ENCODE assay signal across 27 mouse cellular contexts in the genomic region with DNA sequence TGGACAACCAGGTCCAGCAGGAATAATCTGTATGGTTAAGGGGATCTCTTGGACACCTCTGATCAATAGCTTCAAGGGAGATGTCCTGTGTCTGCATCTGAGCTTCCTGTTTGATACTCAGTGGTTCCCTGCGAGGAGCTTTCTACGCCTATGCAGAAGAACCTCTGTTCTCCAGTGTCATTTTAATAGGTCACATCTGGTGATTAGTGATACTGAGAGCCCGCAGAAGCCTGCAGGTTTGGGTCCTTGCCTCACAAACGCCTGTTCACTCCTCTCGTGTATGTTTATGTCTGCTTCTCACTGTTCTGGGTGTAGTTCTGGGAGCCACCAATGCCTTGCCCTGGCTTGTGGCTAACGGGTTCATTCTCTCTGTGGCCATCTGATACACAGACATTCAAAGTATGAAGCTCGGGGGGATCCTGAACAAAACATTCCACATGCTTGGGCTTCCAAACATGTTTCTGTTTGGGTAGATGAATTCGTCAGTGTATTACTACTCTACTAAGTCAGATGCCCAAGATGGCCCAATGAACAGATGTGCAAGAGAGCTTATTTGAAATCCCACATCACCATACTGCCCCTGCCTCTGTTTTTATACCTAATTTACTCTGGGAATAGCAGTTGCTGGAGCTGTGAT.
DNase-seq lines count a peak whose midpoint lies in the region; ATAC-seq and TF ChIP-seq lines count a peak whose summit lies in the region.
"Had no signal": no experiment of that assay in that cellular context is flagged by ENCODE, and none has a peak within 500 bp of the region (broad histone marks: within the 10 kb centered on the region; RNA-seq: fewer than 3 reads in every experiment).

No protein-coding gene starts in this region.

- no peak for TF ChIP-seq RAD21 in CH12.LX (IDR thresholded peaks at IDR 0.05; ENCODE audit: low read depth, low read length)

- peaks cover 4% of the 10 kb centered on the region; the same call in 1 of the 2 replicates for H3K79me2 ChIP-seq in CH12.LX (replicated peaks; ENCODE audit: control insufficient read depth, extremely low read depth, insufficient read depth, poor library complexity, severe bottlenecking)

- no peaks in the 10 kb centered on the region for H3K36me3 ChIP-seq in hindbrain, embryonic 14.5 days (replicated peaks; ENCODE audit: control insufficient read depth, insufficient read depth)
- H3K36me3 ChIP-seq in hindbrain, embryonic 12.5 days: no peaks in the 10 kb centered on the region
- no peaks in the 10 kb centered on the region for H3K36me3 ChIP-seq in midbrain, postnatal 0 days (ENCODE audit: insufficient read depth, low read length)
- H3K36me3 ChIP-seq in midbrain, embryonic 11.5 days (ENCODE audit: control insufficient read depth, insufficient read depth, low read length): no peaks in the 10 kb centered on the region
- peaks cover 0 to 10% of the 10 kb centered on the region in 2 experiments for H3K36me3 ChIP-seq in CH12.LX (replicated peaks in 1 of 2; ENCODE audit: control insufficient read depth in 1 of 2, insufficient read depth in 1 of 2, low read length in 1 of 2)
- no peaks in the 10 kb centered on the region for H3K36me3 ChIP-seq in hindbrain, embryonic 11.5 days (ENCODE audit: control insufficient read depth, insufficient read depth, low read length)
- H3K36me3 ChIP-seq: embryonic facial prominence, embryonic 10.5 days; embryonic facial prominence, embryonic 13.5 days; forebrain, embryonic 10.5 days; intestine, embryonic 15.5 days had no signal

- H3K27me3 ChIP-seq in hindbrain, embryonic 14.5 days (ENCODE audit: control insufficient read depth, insufficient read depth, low read length): no peaks in the 10 kb centered on the region
- no peaks in the 10 kb centered on the region for H3K27me3 ChIP-seq in hindbrain, embryonic 12.5 days
- no peaks in the 10 kb centered on the region for H3K27me3 ChIP-seq in midbrain, postnatal 0 days (ENCODE audit: insufficient read depth, low read length)
- no peaks in the 10 kb centered on the region for H3K27me3 ChIP-seq in midbrain, embryonic 11.5 days (ENCODE audit: control insufficient read depth, insufficient read depth, low read length)
- no peaks in the 10 kb centered on the region for H3K27me3 ChIP-seq in CH12.LX (replicated peaks)
- no peaks in the 10 kb centered on the region for H3K27me3 ChIP-seq in hindbrain, embryonic 11.5 days (ENCODE audit: control insufficient read depth, insufficient read depth, low read length)
- H3K27me3 ChIP-seq: embryonic facial prominence, embryonic 13.5 days; forebrain, embryonic 13.5 days; intestine, embryonic 15.5 days had no signal

- peaks cover 19% of the 10 kb centered on the region for H3K4me1 ChIP-seq in hindbrain, embryonic 14.5 days (replicated peaks; ENCODE audit: control insufficient read depth, insufficient read depth, low read length)
- peaks cover 14% of the 10 kb centered on the region for H3K4me1 ChIP-seq in hindbrain, embryonic 12.5 days
- peaks cover 12% of the 10 kb centered on the region; the same call in 1 of the 2 replicates for H3K4me1 ChIP-seq in midbrain, postnatal 0 days (ENCODE audit: insufficient read depth, low read length)
- H3K4me1 ChIP-seq in midbrain, embryonic 11.5 days (ENCODE audit: control insufficient read depth, insufficient read depth, low read length): peaks cover 8% of the 10 kb centered on the region
- peaks cover 32 to 90% of the 10 kb centered on the region in 2 experiments for H3K4me1 ChIP-seq in CH12.LX (ENCODE audit: control insufficient read depth in 1 of 2, insufficient read depth in 2 of 2)
- no peaks in the 10 kb centered on the region for H3K4me1 ChIP-seq in hindbrain, embryonic 11.5 days (replicated peaks; ENCODE audit: control insufficient read depth, insufficient read depth, low read length)

- DNase-seq in hindbrain, embryonic 14.5 days (ENCODE audit: low spot score): no peak
- no peak for DNase-seq in midbrain, postnatal 0 days (ENCODE audit: low spot score)
- no peak for DNase-seq in midbrain, embryonic 11.5 days (ENCODE audit: low spot score, missing footprints)
- no peak for DNase-seq in CH12.LX (ENCODE audit: extremely low read depth)
- no peak for DNase-seq in heart, postnatal 14 days
- DNase-seq in hindbrain, embryonic 11.5 days (ENCODE audit: low spot score): no peak
- DNase-seq: adrenal gland, adult 2 months; adrenal gland, postnatal 14 days; cerebellum, adult 11 months; cerebellum, adult 8-10 months; cerebellum, postnatal 10 days; cerebellum, postnatal 36 days; embryo, embryonic 11 days; gastrocnemius, postnatal 10 days; heart, adult 11 months; heart, postnatal 4 days; kidney, adult 11 months had no signal

- H3K4me3 ChIP-seq in hindbrain, embryonic 14.5 days (replicated peaks; ENCODE audit: low read length): no peak overlapping the region
- H3K4me3 ChIP-seq in hindbrain, embryonic 12.5 days: no peak overlapping the region
- H3K4me3 ChIP-seq in midbrain, postnatal 0 days (ENCODE audit: low read depth, low read length): no peak overlapping the region
- no peak overlapping the region for H3K4me3 ChIP-seq in midbrain, embryonic 11.5 days (ENCODE audit: low read depth, low read length)
- no peak overlapping the region for H3K4me3 ChIP-seq in CH12.LX (replicated peaks in 1 of 3; ENCODE audit: low read depth in 2 of 3, low read length in 2 of 3, poor library complexity in 1 of 3)
- H3K4me3 ChIP-seq in hindbrain, embryonic 11.5 days (ENCODE audit: low read depth, low read length): no peak overlapping the region
- H3K4me3 ChIP-seq: embryonic facial prominence, embryonic 10.5 days; embryonic facial prominence, embryonic 13.5 days; erythroblast, embryonic 14.5 days; forebrain, embryonic 10.5 days; forebrain, embryonic 13.5 days; intestine, embryonic 15.5 days had no signal

- no peak overlapping the region for H3K4me2 ChIP-seq in hindbrain, embryonic 14.5 days (replicated peaks)
- no peak overlapping the region for H3K4me2 ChIP-seq in hindbrain, embryonic 12.5 days (replicated peaks)
- H3K4me2 ChIP-seq in midbrain, postnatal 0 days (ENCODE audit: low read depth, low read length, poor library complexity, severe bottlenecking): no peak overlapping the region
- H3K4me2 ChIP-seq in midbrain, embryonic 11.5 days: no peak overlapping the region
- peak overlapping the region; percentile 72 for H3K4me2 ChIP-seq in CH12.LX (ENCODE audit: insufficient read depth, low read depth, poor library complexity, severe bottlenecking)
- no peak overlapping the region for H3K4me2 ChIP-seq in hindbrain, embryonic 11.5 days (replicated peaks; ENCODE audit: low read depth, low read length)
- H3K4me2 ChIP-seq: embryonic facial prominence, embryonic 13.5 days; forebrain, embryonic 13.5 days; heart, embryonic 11.5 days; intestine, embryonic 15.5 days had no signal

- 81% methylated on average over 8 of the region's 8 CpGs for WGBS in hindbrain, embryonic 14.5 days
- WGBS in hindbrain, embryonic 12.5 days: 75% methylated on average over 8 of the region's 8 CpGs
- whole genome bisulfite sequencing in midbrain, postnatal 0 days: 84% methylated on average over 8 of the region's 8 CpGs
- WGBS in midbrain, embryonic 11.5 days: 80% methylated on average over 8 of the region's 8 CpGs
- WGBS in hindbrain, embryonic 11.5 days: 78% methylated on average over 8 of the region's 8 CpGs

- TF ChIP-seq EP300 in CH12.LX (IDR thresholded peaks at IDR 0.05; ENCODE audit: low read length): peak; percentile 50; the same call in 1 of the 2 replicates

- no peaks in the 10 kb centered on the region for H3K9me3 ChIP-seq in hindbrain, embryonic 14.5 days (ENCODE audit: control insufficient read depth, low read length)
- no peaks in the 10 kb centered on the region for H3K9me3 ChIP-seq in hindbrain, embryonic 12.5 days (replicated peaks)
- H3K9me3 ChIP-seq in midbrain, postnatal 0 days (ENCODE audit: low read length): no peaks in the 10 kb centered on the region
- no peaks in the 10 kb centered on the region for H3K9me3 ChIP-seq in midbrain, embryonic 11.5 days (ENCODE audit: control insufficient read depth, low read length)
- H3K9me3 ChIP-seq in CH12.LX (replicated peaks; ENCODE audit: low read length): no peaks in the 10 kb centered on the region
- no peaks in the 10 kb centered on the region for H3K9me3 ChIP-seq in hindbrain, embryonic 11.5 days (ENCODE audit: control insufficient read depth, low read length)
- H3K9me3 ChIP-seq: embryonic facial prominence, embryonic 10.5 days; embryonic facial prominence, embryonic 13.5 days; forebrain, embryonic 10.5 days; forebrain, embryonic 13.5 days; intestine, embryonic 15.5 days had no signal

- no peak for TF ChIP-seq POLR2A in CH12.LX (IDR thresholded peaks at IDR 0.05; ENCODE audit: low read depth, low read length)

- H3K27ac ChIP-seq in hindbrain, embryonic 14.5 days: 0 out of 2 replicates have a peak overlapping the region, but pooled peaks have one; percentile 53
- H3K27ac ChIP-seq in hindbrain, embryonic 12.5 days: no peak overlapping the region
- H3K27ac ChIP-seq in midbrain, postnatal 0 days (ENCODE audit: low read depth, low read length): 0 out of 2 replicates have a peak overlapping the region, but pooled peaks have one; percentile 26
- H3K27ac ChIP-seq in midbrain, embryonic 11.5 days (ENCODE audit: low read depth, low read length): no peak overlapping the region
- H3K27ac ChIP-seq in CH12.LX (ENCODE audit: insufficient read depth, low read depth): 0 out of 2 replicates have a peak overlapping the region, but pooled peaks have one; percentile 10
- no peak overlapping the region for H3K27ac ChIP-seq in hindbrain, embryonic 11.5 days (ENCODE audit: low read depth, low read length)
- H3K27ac ChIP-seq: embryonic facial prominence, embryonic 13.5 days; forebrain, embryonic 10.5 days; forebrain, embryonic 13.5 days; intestine, embryonic 15.5 days had no signal

- ATAC-seq in hindbrain, embryonic 14.5 days (ENCODE audit: low FRiP score): no peak
- ATAC-seq in hindbrain, embryonic 12.5 days (ENCODE audit: low FRiP score): no peak
- no peak for ATAC-seq in midbrain, postnatal 0 days (ENCODE audit: low FRiP score)
- no peak for ATAC-seq in midbrain, embryonic 11.5 days (ENCODE audit: low FRiP score)
- ATAC-seq in megakaryocyte-erythroid progenitor cell, adult 5-6 weeks (replicated peaks; ENCODE audit: low FRiP score, low TSS enrichment, poor library complexity, severe bottlenecking): 0 out of 2 replicates have a peak, but pooled peaks have one; percentile 18
- ATAC-seq in hindbrain, embryonic 11.5 days (ENCODE audit: low FRiP score): no peak
- ATAC-seq: CD4-positive, CD25-positive, alpha-beta regulatory T cell, adult 4 months; forebrain, embryonic 13.5 days; intestine, embryonic 15.5 days had no signal

- intact Hi-C loops in heart, postnatal 14 days (cut with DNase I): no loop called here

- in situ Hi-C loops in CH12.LX (cut with MboI; ENCODE audit: low pct_ligation_motif_present, low pct_unique_long_range_greater_than_20kb, low sequenced_read_pairs): no loop called here

- dilution Hi-C loops in CH12.LX (cut with MboI; ENCODE audit: extremely low pct_ligation_motif_present, extremely low pct_unique_long_range_greater_than_20kb, low sequenced_read_pairs): no loop called here

- no peak overlapping the region for H3K9ac ChIP-seq in hindbrain, embryonic 14.5 days
- no peak overlapping the region for H3K9ac ChIP-seq in hindbrain, embryonic 12.5 days
- no peak overlapping the region for H3K9ac ChIP-seq in midbrain, postnatal 0 days (replicated peaks; ENCODE audit: low read length, poor library complexity, severe bottlenecking)
- no peak overlapping the region for H3K9ac ChIP-seq in midbrain, embryonic 11.5 days (ENCODE audit: low read length)
- H3K9ac ChIP-seq in CH12.LX (ENCODE audit: insufficient read depth, low read depth): no peak overlapping the region
- no peak overlapping the region for H3K9ac ChIP-seq in hindbrain, embryonic 11.5 days (ENCODE audit: low read depth, low read length)
- H3K9ac ChIP-seq: embryonic facial prominence, embryonic 13.5 days; forebrain, embryonic 13.5 days; intestine, embryonic 15.5 days had no signal

- TF ChIP-seq CTCF in midbrain, postnatal 0 days (IDR thresholded peaks at IDR 0.05): no peak
- TF ChIP-seq CTCF in CH12.LX (conservative IDR thresholded peaks at IDR 0.05 in 1 of 2, IDR thresholded peaks at IDR 0.05 in 1 of 2; ENCODE audit: low read depth in 2 of 2, low read length in 2 of 2): no peak

Comparison
In these comparisons a context has a peak if more than half of its experiments do, and no peak if none do; other contexts are left out.
1. H3K27ac ChIP-seq: peak in hindbrain, embryonic 14.5 days (single experiment), midbrain, postnatal 0 days (single experiment) and CH12.LX (single experiment); none in hindbrain, embryonic 12.5 days (single experiment), midbrain, embryonic 11.5 days (single experiment) and hindbrain, embryonic 11.5 days (single experiment).